Mouse (Mus musculus) embryonic facial prominence, embryonic 14.5 days (tissue): ENCODE measurements at regions not wholly inside any gene's neighbourhood (a gene's known extent, or its start where the extent isn't known, plus 50 kb on each side); places are given as distances from the start of the nearest gene placed in this dataset.

Source experiments
- ATAC-seq: fragments of 200-750 bp; cut with Nextera tagmentation; 2 replicates; pipeline ENCODE4 v1.8.0; 2017; ENCODE audit warnings: low read depth, moderate number of reproducible peaks, moderate TSS enrichment
- DNase-seq: peaks from one replicate; pipeline ENCODE4 v3.0.0-alpha.2; 2015; ENCODE audit warnings: low spot score
- H3K27ac ChIP-seq: fragments of 300-500 bp; sonication (generic); replicated peaks from 2 replicates; pipeline ENCODE4 v1.5.1; 2014; ENCODE audit warnings: low read depth, mild to moderate bottlenecking, low read length, moderate library complexity
- H3K27me3 ChIP-seq: fragments of 300-500 bp; sonication (generic); replicated peaks from 2 replicates; pipeline ENCODE4 v1.6.1; 2014; ENCODE audit warnings: low read length; ENCODE audit not compliant: control insufficient read depth, insufficient read depth
- H3K36me3 ChIP-seq: fragments of 300-500 bp; sonication (generic); 2 replicates; pipeline ENCODE4 v1.6.1; 2014; ENCODE audit warnings: low read length, mixed read lengths; ENCODE audit not compliant: control insufficient read depth, insufficient read depth
- H3K4me1 ChIP-seq: fragments of 300-500 bp; sonication (generic); 2 replicates; pipeline ENCODE4 v1.6.1; 2014; ENCODE audit warnings: antibody characterized with exemption, low read length; ENCODE audit not compliant: control insufficient read depth, insufficient read depth
- H3K4me2 ChIP-seq: fragments of 300-500 bp; sonication (generic); 2 replicates; pipeline ENCODE4 v1.6.1; 2014; ENCODE audit warnings: low read depth, mild to moderate bottlenecking, low read length, moderate library complexity, mixed read lengths
- H3K4me3 ChIP-seq: fragments of 300-500 bp; sonication (generic); 2 replicates; pipeline ENCODE4 v1.5.1; 2014; ENCODE audit warnings: low read depth, mild to moderate bottlenecking, low read length
- H3K9ac ChIP-seq: fragments of 300-500 bp; sonication (generic); 2 replicates; pipeline ENCODE4 v1.6.1; 2014; ENCODE audit warnings: low read depth, mild to moderate bottlenecking, low read length, moderate library complexity, mixed read lengths
- H3K9me3 ChIP-seq: fragments of 300-500 bp; sonication (generic); 2 replicates; pipeline ENCODE4 v1.6.1; 2016; ENCODE audit warnings: low read length; ENCODE audit not compliant: control insufficient read depth
- WGBS: fragments of 180-500 bp; shearing (Covaris S2); extraction: QIAGEN DNeasy Blood & Tissue Kit; methylation state at CpG from one replicate; pipeline ENCODE4 v1.1.7; 2014; 5-methylcytosine and 5-hydroxymethylcytosine counted together

GRCm38 (mm10) chr14:24829001-24829400 is 342.1 kb downstream of the Rps24 start:
- Histone ChIP-seq H3K9me3 (no peaks in the 10 kb centered on the region), H3K4me1 (peaks cover 42% of the 10 kb centered on the region), H3K36me3 (no peaks in the 10 kb centered on the region), H3K4me2 (no peak overlapping the region), H3K4me3 (no peak overlapping the region), H3K9ac (no peak overlapping the region), H3K27ac (no peak overlapping the region), H3K27me3 (no peaks in the 10 kb centered on the region)
- DNase-seq (no peak), ATAC-seq (no peak)
- 56% methylated on average over 6 of the region's 6 CpGs for WGBS

GRCm38 (mm10) chr14:24833211-24833610 is 346.3 kb downstream of the Rps24 start:
- no peaks in the 10 kb centered on the region for H3K27me3 ChIP-seq
- ATAC-seq (no peak), DNase-seq (no peak)
- H3K27ac ChIP-seq = no peak overlapping the region
- H3K36me3 ChIP-seq = no peaks in the 10 kb centered on the region
- H3K9ac ChIP-seq = no peak overlapping the region
- H3K4me1 ChIP-seq = peaks cover 10% of the 10 kb centered on the region; the same call in 1 of the 2 replicates
- H3K4me2 ChIP-seq = no peak overlapping the region
- 41% methylated on average over 2 of the region's 2 CpGs for WGBS
- H3K9me3 ChIP-seq = no peaks in the 10 kb centered on the region
- H3K4me3 ChIP-seq = no peak overlapping the region

- Histone ChIP-seq H3K4me3 (no peak overlapping the region), H3K9ac (no peak overlapping the region), H3K4me1 (peaks cover 13% of the 10 kb centered on the region), H3K36me3 (no peaks in the 10 kb centered on the region), H3K9me3 (no peaks in the 10 kb centered on the region), H3K27me3 (no peaks in the 10 kb centered on the region), H3K4me2 (no peak overlapping the region), H3K27ac (no peak overlapping the region)
- DNase-seq (no peak), ATAC-seq (no peak)
- WGBS = 82% methylated on average over 4 of the region's 4 CpGs
Measured at GRCm38 (mm10) chr14:24838219-24838618, 351.3 kb downstream of the Rps24 start.

- Histone ChIP-seq H3K4me1 (peaks cover 13% of the 10 kb centered on the region), H3K9me3 (no peaks in the 10 kb centered on the region), H3K9ac (no peak overlapping the region), H3K27me3 (no peaks in the 10 kb centered on the region), H3K27ac (no peak overlapping the region), H3K4me3 (no peak overlapping the region), H3K4me2 (no peak overlapping the region), H3K36me3 (no peaks in the 10 kb centered on the region)
- no peak for ATAC-seq
- WGBS = 70% methylated on average over 4 of the region's 4 CpGs
- DNase-seq = no peak
Measured at GRCm38 (mm10) chr14:24839056-24839455, 352.1 kb downstream of the Rps24 start.

- no peak overlapping the region; the same call in 1 of the 2 replicates for H3K27ac ChIP-seq
- no peaks in the 10 kb centered on the region for H3K27me3 ChIP-seq
- ATAC-seq = peak; percentile 45; the same call in 1 of the 2 replicates
- H3K9ac ChIP-seq = no peak overlapping the region; the same call in 1 of the 2 replicates
- 25% methylated on average over 17 of the region's 17 CpGs for WGBS
- no peaks in the 10 kb centered on the region for H3K36me3 ChIP-seq
- H3K9me3 ChIP-seq = no peaks in the 10 kb centered on the region
- no peak overlapping the region; the same call in 1 of the 2 replicates for H3K4me2 ChIP-seq
- H3K4me1 ChIP-seq = peaks cover 17% of the 10 kb centered on the region
- H3K4me3 ChIP-seq = no peak overlapping the region
- DNase-seq = peak; percentile 64
Measured at GRCm38 (mm10) chr14:24841715-24842496, 355.0 kb downstream of the Rps24 start.

- Histone ChIP-seq H3K36me3 (no peaks in the 10 kb centered on the region), H3K9me3 (no peaks in the 10 kb centered on the region), H3K4me1 (peaks cover 17% of the 10 kb centered on the region), H3K4me2 (no peak overlapping the region), H3K27ac (no peak overlapping the region), H3K9ac (no peak overlapping the region), H3K4me3 (no peak overlapping the region), H3K27me3 (no peaks in the 10 kb centered on the region)
- 81% methylated on average over 4 of the region's 4 CpGs for WGBS
- DNase-seq = no peak
- no peak for ATAC-seq
Measured at GRCm38 (mm10) chr14:24843626-24844025, 356.7 kb downstream of the Rps24 start.

GRCm38 (mm10) chr14:24850491-24850890 is 363.6 kb downstream of the Rps24 start:
- Histone ChIP-seq H3K27ac (no peak overlapping the region), H3K4me1 (peaks cover 4% of the 10 kb centered on the region), H3K4me2 (no peak overlapping the region), H3K27me3 (no peaks in the 10 kb centered on the region), H3K4me3 (no peak overlapping the region), H3K9me3 (no peaks in the 10 kb centered on the region), H3K9ac (no peak overlapping the region), H3K36me3 (no peaks in the 10 kb centered on the region)
- DNase-seq = no peak
- no peak for ATAC-seq
- 11% methylated on average over 1 of the region's 1 CpGs for WGBS

- Histone ChIP-seq H3K4me1 (no peaks in the 10 kb centered on the region), H3K36me3 (no peaks in the 10 kb centered on the region), H3K9me3 (no peaks in the 10 kb centered on the region), H3K27me3 (no peaks in the 10 kb centered on the region), H3K27ac (no peak overlapping the region), H3K4me3 (no peak overlapping the region), H3K9ac (peak overlapping the region; percentile 8; the same call in 1 of the 2 replicates), H3K4me2 (no peak overlapping the region)
- DNase-seq (no peak), ATAC-seq (no peak)
- WGBS = 58% methylated on average over 4 of the region's 4 CpGs
Measured at GRCm38 (mm10) chr14:24854459-24854858, 367.5 kb downstream of the Rps24 start.

GRCm38 (mm10) chr14:24862171-24862570 is 375.2 kb downstream of the Rps24 start:
- ATAC-seq = no peak

More at GRCm38 (mm10) chr14:24862171-24862570, 375.2 kb downstream of the Rps24 start:
- Histone ChIP-seq H3K4me2 (no peak overlapping the region), H3K36me3 (no peaks in the 10 kb centered on the region), H3K27ac (no peak overlapping the region), H3K27me3 (no peaks in the 10 kb centered on the region), H3K4me3 (no peak overlapping the region), H3K4me1 (peaks cover 13% of the 10 kb centered on the region), H3K9ac (no peak overlapping the region), H3K9me3 (no peaks in the 10 kb centered on the region)
- DNase-seq = no peak
- 72% methylated on average over 8 of the region's 8 CpGs for WGBS
